Mouse (Mus musculus) ES-CJ7 (cell line): ENCODE results near the gene Rarres2.
A peak's percentile ranks its signal among the peaks of the same experiment; 100 is the strongest.

Source experiments
- DNase-seq: peaks from one replicate; pipeline ENCODE4 v3.0.0; 2011; ENCODE audit warnings: low read depth, low spot score

The Rarres2 gene

DNA sequence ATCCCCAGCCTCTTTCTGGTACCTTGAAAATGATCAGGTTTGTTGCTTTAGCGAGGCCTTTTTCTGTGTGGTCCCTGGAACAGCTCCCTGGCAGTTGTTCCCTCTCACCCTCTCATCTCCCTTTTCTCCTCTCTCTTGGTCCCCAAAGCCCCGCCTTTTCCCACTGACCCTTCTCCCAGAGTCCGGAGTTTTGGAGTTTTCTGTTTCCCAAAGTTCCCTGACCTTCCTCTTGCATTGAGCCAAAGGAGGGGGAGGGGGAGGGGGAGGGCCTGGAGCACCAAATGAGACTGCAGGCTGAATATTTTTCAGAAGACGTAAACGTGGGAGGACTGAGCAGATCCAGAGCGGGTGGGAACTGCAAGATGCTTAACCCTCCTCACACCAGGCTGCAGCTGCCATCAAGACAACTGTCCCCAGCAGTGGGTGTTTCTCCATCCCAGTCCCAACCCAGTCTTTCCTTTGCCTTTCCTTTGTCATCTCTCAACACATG is at the start of gene Rarres2:
Gene Rarres2 (minus strand): TSS at position 218 of the 490 bp plus-strand sequence.
- DNase-seq: no peak

- peak; percentile 50 for DNase-seq
Observed at GRCm38 (mm10) chr6:48620031-48620430, 47.4 kb upstream of the Rarres2 start.

- DNase-seq: no peak
Observed at GRCm38 (mm10) chr6:48614756-48615155, 42.2 kb upstream of the Rarres2 start.

- no peak for DNase-seq
Observed at GRCm38 (mm10) chr6:48613464-48613863, 40.9 kb upstream of the Rarres2 start.

- DNase-seq: no peak
Observed at GRCm38 (mm10) chr6:48610657-48611056, 38.1 kb upstream of the Rarres2 start.

DNA sequence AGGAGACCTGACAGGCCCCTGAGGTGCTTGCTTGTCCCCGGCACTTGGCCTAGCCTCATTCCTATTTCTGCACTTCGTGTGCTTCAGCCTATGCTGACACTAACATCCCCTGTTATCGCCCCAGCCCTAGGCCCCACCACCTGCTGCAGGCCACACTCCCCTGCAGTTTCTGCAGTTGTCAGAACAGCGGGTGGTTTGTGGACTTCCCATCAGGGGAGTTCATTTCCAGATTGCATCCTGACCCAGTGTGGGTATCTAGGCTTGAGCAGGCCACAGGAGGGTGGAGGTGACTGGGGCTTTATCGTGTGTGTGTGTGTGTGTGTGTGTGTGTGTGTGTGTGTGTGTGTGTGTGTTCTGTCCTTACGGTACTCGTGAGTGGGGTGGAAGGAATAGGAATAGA is 36.9 kb upstream of the Rarres2 start:
- DNase-seq: no peak

GRCm38 (mm10) chr6:48608124-48608523 is 35.5 kb upstream of the Rarres2 start:
- no peak for DNase-seq

DNA sequence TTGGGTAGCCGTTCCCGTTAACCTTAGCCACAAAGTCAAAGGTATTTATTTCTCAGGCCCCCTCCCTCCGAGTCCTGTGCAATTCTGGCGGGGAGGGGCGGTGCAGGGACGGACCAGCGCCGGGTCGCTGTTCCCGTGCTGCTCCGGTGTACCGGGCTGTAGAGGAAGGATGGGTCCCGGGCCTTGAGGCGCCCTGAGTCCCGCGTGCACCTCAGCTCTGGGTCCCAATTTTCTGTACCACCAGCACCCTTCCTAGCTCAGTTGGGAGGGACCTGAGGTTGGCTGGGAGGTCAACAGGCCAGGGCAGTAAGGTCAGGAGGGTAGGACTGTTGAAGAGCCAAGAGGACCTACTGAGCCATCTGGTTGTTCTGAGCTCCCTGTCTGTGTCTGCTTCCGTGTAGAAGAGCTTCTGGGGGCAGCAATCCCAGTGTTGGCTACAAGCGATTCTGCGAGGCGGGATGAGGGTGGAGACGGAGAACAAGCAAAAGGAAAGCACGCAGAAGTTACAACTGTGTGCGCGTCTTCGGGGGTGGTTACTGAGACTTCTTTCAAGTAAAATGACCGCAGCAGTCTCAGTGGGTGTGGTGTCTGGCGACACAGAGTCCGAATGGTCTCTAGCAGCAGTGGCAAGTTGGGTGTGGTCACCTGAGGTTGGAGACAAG is 29.6 kb upstream of the Rarres2 start:
- DNase-seq: peak; percentile 42

- peak; percentile 86 for DNase-seq
Observed at GRCm38 (mm10) chr6:48601271-48602079, 28.9 kb upstream of the Rarres2 start, which contains the start of gene Zfp775. Zfp775 (plus strand) TSS chr6:48602063.

DNA sequence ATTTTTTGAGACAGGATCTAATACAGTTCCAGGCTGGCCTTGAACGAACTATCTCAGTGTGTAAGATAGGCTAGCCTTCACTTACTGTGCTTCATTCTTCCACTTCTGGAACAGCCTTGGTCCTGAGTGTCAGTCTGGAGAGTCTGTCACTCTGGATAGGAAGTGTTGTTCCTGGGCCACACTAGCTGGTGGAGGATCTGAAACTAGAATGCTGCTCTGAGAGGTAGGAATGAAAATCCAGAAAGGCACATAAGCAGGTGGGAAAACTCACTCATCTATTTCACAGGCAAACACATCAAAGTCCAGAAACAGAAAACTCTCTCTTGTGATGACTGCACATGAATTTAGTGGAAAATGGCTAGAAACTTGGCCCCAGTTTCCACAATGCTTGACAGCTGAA is 28.0 kb upstream of the Rarres2 start:
- DNase-seq: no peak

DNA sequence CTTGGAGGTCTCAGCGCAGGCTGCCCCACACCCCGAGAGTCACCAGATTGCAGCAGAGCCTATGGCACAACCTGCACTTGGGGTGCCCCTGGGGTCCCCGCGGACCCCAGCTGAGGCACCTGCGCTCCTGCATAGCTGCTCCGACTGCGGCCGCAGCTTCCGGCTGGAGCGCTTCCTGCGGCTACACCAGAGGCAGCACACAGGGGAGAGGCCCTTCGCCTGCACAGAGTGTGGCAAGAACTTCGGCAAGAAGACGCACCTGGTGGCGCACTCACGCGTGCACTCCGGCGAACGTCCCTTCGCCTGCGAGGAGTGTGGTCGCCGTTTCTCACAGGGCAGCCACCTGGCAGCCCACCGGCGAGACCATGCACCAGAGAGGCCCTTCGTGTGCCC is 24.6 kb upstream of the Rarres2 start:
- DNase-seq: peak; percentile 43

- peak; percentile 21 for DNase-seq
Observed at GRCm38 (mm10) chr6:48596545-48597232, 24.1 kb upstream of the Rarres2 start.

DNA sequence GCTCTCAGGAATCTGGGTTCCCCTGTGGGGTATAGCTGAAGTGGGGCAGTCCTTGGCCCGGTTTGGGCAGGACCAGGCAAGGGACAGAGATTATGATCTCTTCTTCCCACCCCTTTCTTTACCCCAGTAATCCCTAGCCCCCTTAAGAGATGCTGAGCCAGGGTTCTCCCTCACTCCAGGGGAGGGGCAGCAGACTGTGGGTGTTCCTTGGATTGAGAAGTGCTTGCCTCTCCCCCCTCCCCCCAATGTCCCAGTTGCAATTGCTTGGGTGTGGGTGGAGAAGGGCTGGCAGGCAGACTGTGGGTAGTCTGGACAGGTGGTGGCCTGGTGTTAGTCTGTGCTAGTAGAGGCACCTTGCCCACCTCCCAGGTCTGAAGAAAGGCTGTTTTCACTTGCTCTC is 22.7 kb upstream of the Rarres2 start:
- no peak for DNase-seq

DNA sequence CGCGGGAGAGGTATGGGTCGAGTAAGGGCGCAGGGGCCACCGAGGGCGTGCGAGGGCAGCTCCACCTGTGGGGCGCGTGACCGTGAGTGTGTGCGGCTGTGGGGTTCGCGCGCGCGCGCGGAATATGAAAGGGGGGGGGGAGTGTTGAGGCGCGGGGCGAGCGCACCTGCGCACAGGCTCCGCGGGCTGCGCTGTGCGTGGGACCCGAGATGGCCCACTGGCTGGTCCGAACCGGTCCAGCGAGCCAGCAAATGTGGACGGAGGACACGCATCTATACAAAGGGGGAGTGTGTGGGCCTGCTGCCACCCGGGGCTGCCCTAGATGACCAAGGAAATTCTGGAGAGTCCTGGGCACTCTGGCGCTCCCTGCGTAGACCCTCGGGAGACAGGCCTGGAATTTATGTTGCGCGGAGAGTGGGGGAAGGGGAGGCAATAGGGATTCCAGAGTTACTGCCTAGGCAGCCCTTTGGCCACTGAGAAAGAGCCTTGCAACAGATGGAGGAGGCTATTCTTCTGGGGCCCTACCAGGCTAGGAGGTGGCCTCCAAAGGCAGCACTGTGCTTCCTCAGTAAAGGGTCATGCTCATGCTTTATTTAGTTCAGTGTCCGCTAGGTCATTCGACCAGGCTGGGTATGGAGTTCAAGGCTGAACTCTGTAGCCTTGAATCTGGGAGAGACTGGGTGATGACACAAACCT is 21.6 kb upstream of the Rarres2 start:
- peak; percentile 38 for DNase-seq

GRCm38 (mm10) chr6:48593158-48594042 is 20.8 kb upstream of the Rarres2 start, which contains the start of the genes Repin1 and Gm44965:
Repin1 (plus strand) TSS chr6:48593883.
Gm44965 (plus strand) TSS chr6:48593941.
- peak; percentile 78 for DNase-seq

DNA sequence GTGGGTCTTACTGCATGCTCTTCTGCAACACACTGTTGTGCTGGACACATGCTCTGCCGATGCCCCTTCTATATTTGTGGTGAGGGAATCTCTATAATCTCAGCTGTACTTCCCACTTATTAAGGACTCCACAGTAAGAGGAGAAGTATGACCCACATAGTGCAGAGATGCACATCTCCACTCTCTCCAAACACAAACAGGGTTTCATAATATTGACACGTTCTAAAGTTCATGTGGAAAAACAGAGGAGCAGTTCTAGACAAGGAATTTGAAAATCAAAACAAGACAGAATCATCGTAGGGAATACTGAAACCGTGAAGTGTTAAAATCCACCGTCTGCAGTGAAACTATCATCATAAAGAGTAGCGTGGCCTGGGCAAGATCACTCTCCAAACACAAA is 19.3 kb upstream of the Rarres2 start:
- DNase-seq: no peak

DNA sequence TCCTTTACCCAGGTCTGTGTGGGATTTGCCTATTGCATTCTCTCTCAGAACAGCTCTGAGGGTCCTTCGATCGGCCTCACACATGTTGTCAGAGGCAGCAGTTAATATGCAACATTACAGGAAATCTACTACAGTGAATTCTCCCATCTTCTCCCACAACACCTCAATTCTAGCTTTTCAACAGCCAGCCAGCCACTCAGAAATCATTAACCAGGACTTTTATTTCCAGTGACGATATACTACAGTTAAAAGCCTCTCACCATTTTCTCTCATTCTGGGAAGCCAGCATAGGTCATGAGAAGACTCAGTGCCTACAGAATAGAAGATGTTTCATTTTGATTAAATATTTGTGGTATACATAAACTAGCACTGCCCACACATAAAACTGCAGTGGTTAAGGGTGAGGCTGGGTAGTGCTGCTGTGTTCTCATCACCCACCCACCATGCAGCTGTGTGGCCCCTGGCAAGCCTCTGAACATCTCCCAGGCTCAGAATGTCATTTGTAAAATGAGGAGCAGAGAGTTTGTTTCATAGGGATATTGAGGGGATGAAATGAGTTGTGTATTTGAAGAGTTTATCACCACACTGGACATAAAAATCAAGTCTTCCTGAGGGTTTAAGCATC is 18.7 kb upstream of the Rarres2 start:
- DNase-seq: no peak

DNA sequence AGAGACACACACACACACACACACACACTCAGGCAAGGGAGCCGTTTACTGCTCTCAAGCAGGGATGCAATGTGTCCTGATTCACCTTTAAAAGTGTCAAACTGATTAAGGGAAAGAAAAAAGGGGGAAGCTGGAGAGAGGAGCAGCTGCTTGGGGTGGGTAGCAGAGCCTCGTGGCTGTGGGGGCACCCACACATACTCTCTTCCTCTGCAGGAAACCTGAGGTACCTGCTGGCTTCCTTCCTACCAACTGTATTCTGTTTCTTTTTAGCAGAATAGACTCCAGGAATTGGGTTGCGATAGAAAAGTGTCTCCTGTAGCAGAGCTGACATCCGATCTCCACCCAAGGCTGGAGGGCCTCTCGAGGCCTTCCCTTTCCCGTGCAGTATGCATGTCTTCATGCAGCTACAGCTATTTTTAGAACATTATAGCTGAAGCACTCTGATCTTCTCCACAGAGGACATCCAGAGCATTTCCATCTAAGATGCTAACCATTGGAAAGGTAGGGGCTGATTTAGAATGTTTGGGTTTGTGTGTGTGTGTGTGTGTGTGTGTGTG is 16.7 kb upstream of the Rarres2 start, which contains the start of gene Gm45021:
Gene Gm45021 (plus strand): TSS at position 417 of the 557 bp plus-strand sequence.
- DNase-seq: no peak

DNA sequence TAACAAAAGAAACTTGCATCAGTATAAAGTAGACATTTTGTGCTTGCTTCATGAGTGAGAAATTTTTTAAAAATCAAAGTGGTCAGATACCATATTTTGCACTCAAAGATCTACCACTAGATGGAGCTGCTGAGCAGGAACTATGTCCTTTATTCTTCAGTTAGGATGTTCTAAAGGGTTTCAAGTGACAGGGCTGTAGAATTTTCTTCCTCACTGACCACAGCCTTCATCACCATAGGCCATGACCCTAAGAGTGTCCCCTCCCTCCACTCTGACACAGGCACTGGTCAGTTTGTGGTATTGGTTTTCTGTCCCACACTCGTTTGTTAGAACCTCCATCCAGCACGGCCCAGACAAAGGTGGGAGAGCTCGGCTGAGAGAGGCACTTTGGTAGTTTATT is 9.4 kb upstream of the Rarres2 start:
- DNase-seq: peak; percentile 51

GRCm38 (mm10) chr6:48581257-48581656 is 8.7 kb upstream of the Rarres2 start:
- DNase-seq: no peak
